Mouse (Mus musculus): ENCODE measurements around the gene Jam3. TPM values are rescaled to one million over a fixed set of nuclear protein-coding genes. Genes with fewer than 3 reads are reported as not detected.

The Jam3 gene
- polyA plus RNA-seq, 1 experiment, result 0.03 TPM

DNA sequence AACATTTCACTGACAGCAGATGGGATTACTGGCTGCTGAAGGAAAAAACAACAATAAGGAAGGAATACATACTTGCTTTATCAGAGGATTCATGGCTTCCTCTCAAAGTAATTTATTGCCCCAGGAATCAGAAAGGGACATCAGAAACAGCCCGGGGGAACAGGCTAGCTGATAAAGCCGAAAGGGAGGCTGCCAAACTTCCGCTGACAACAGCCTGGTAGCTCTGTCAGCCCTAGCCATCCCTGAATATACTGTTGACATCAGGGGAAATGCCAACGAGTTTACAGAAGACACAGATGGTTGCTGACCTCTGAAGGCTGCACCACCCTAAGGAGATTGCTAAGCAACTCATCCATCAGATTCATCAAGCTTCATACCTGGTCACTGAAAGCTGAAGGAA, 26.6 kb downstream of the Jam3 start:
- TF ChIP-seq TAL1 (IDR thresholded peaks at IDR 0.05; ENCODE audit: low read length) (no peak), GATA1 (IDR thresholded peaks at IDR 0.05; ENCODE audit: low read length) (no peak)
- Histone ChIP-seq H3K9me3 (ENCODE audit: control insufficient read depth, low read length) (no peaks in the 10 kb centered on the region), H3K36me3 (ENCODE audit: control insufficient read depth) (no peaks in the 10 kb centered on the region), H3K4me3 (replicated peaks) (no peak overlapping the region), H3K27me3 (ENCODE audit: control insufficient read depth) (no peaks in the 10 kb centered on the region), H3K4me1 (ENCODE audit: control insufficient read depth) (no peaks in the 10 kb centered on the region)

GRCm38 (mm10) chr9:27126543-27126942, 28.7 kb downstream of the Jam3 start:
- TF ChIP-seq GATA1 (IDR thresholded peaks at IDR 0.05; ENCODE audit: low read length) (no peak), TAL1 (IDR thresholded peaks at IDR 0.05; ENCODE audit: low read length) (no peak)
- Histone ChIP-seq H3K4me3 (replicated peaks) (no peak overlapping the region), H3K36me3 (ENCODE audit: control insufficient read depth) (no peaks in the 10 kb centered on the region), H3K4me1 (ENCODE audit: control insufficient read depth) (no peaks in the 10 kb centered on the region), H3K27me3 (ENCODE audit: control insufficient read depth) (no peaks in the 10 kb centered on the region), H3K9me3 (ENCODE audit: control insufficient read depth, low read length) (no peaks in the 10 kb centered on the region)

- H3K4me1 ChIP-seq (ENCODE audit: control insufficient read depth), result no peaks in the 10 kb centered on the region
- H3K4me3 ChIP-seq (replicated peaks), result no peak overlapping the region
- TF ChIP-seq TAL1 (IDR thresholded peaks at IDR 0.05; ENCODE audit: low read length) (no peak), GATA1 (IDR thresholded peaks at IDR 0.05; ENCODE audit: low read length) (no peak)
- no peaks in the 10 kb centered on the region for H3K27me3 ChIP-seq (ENCODE audit: control insufficient read depth)
- H3K36me3 ChIP-seq (ENCODE audit: control insufficient read depth), result no peaks in the 10 kb centered on the region
- no peaks in the 10 kb centered on the region for H3K9me3 ChIP-seq (ENCODE audit: control insufficient read depth, low read length)
These were observed 29.8 kb downstream of the Jam3 start for GRCm38 (mm10) chr9:27125450-27125849.

DNA sequence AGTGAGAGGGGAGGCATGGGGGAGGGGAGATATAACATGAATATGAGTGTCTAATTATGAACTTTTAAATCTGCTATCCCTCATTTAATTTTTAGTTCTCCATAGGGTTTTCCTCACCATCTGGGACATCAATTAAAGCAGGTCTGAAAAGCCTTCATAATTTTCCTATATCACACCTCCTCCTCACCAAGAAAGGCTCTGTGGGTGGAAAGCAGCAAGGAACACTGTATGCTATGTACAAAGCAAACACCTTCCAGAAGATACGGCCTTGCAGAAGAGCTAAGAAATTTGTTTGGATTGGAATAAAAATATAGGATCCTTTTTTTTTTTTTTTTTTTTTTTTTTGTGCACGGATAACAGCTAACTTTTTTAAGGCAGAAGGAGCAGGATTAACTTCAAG, 31.3 kb downstream of the Jam3 start:
- no peaks in the 10 kb centered on the region for H3K27me3 ChIP-seq (ENCODE audit: control insufficient read depth)
- H3K4me3 ChIP-seq (replicated peaks), result no peak overlapping the region
- H3K4me1 ChIP-seq (ENCODE audit: control insufficient read depth), result no peaks in the 10 kb centered on the region
- H3K36me3 ChIP-seq (ENCODE audit: control insufficient read depth), result no peaks in the 10 kb centered on the region
- no peak for TF ChIP-seq GATA1 (IDR thresholded peaks at IDR 0.05; ENCODE audit: low read length)
- no peak for TF ChIP-seq TAL1 (IDR thresholded peaks at IDR 0.05; ENCODE audit: low read length)
- no peaks in the 10 kb centered on the region for H3K9me3 ChIP-seq (ENCODE audit: control insufficient read depth, low read length)

- no peaks in the 10 kb centered on the region for H3K27me3 ChIP-seq (ENCODE audit: control insufficient read depth)
- no peak for TF ChIP-seq GATA1 (IDR thresholded peaks at IDR 0.05; ENCODE audit: low read length)
- TF ChIP-seq TAL1 (IDR thresholded peaks at IDR 0.05; ENCODE audit: low read length), result no peak
- no peak overlapping the region for H3K4me3 ChIP-seq (replicated peaks)
- no peaks in the 10 kb centered on the region for H3K36me3 ChIP-seq (ENCODE audit: control insufficient read depth)
- no peaks in the 10 kb centered on the region for H3K4me1 ChIP-seq (ENCODE audit: control insufficient read depth)
- H3K9me3 ChIP-seq (ENCODE audit: control insufficient read depth, low read length), result no peaks in the 10 kb centered on the region
These were observed 32.3 kb downstream of the Jam3 start for GRCm38 (mm10) chr9:27122963-27123362.

GRCm38 (mm10) chr9:27122076-27122475, 33.1 kb downstream of the Jam3 start:
- no peak overlapping the region for H3K4me3 ChIP-seq (replicated peaks)
- H3K9me3 ChIP-seq (ENCODE audit: control insufficient read depth, low read length), result no peaks in the 10 kb centered on the region
- TF ChIP-seq TAL1 (IDR thresholded peaks at IDR 0.05; ENCODE audit: low read length) (no peak), GATA1 (IDR thresholded peaks at IDR 0.05; ENCODE audit: low read length) (no peak)
- no peaks in the 10 kb centered on the region for H3K36me3 ChIP-seq (ENCODE audit: control insufficient read depth)
- no peaks in the 10 kb centered on the region for H3K4me1 ChIP-seq (ENCODE audit: control insufficient read depth)
- no peaks in the 10 kb centered on the region for H3K27me3 ChIP-seq (ENCODE audit: control insufficient read depth)

DNA sequence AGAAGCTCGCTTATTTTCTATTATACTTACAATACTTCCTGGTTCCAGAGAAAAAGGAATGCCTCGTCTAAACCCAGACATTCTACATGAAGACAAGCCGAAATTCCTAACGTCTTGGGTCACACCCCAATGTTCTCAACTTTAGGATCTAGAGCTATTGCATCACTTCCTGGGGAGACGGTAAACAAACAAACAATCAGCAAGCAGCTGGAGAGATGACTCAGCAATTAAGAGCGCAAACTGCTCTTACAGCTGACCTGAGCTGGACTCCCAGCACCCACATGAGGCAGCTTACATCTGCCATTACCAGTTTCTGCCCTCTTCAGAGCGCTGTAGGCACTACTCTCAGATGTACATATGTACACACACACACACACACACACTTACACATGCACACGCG, 34.0 kb downstream of the Jam3 start:
- no peaks in the 10 kb centered on the region for H3K27me3 ChIP-seq (ENCODE audit: control insufficient read depth)
- H3K4me3 ChIP-seq (replicated peaks), result no peak overlapping the region
- no peaks in the 10 kb centered on the region for H3K9me3 ChIP-seq (ENCODE audit: control insufficient read depth, low read length)
- TF ChIP-seq TAL1 (IDR thresholded peaks at IDR 0.05; ENCODE audit: low read length) (no peak), GATA1 (IDR thresholded peaks at IDR 0.05; ENCODE audit: low read length) (no peak)
- H3K4me1 ChIP-seq (ENCODE audit: control insufficient read depth), result no peaks in the 10 kb centered on the region
- no peaks in the 10 kb centered on the region for H3K36me3 ChIP-seq (ENCODE audit: control insufficient read depth)

DNA sequence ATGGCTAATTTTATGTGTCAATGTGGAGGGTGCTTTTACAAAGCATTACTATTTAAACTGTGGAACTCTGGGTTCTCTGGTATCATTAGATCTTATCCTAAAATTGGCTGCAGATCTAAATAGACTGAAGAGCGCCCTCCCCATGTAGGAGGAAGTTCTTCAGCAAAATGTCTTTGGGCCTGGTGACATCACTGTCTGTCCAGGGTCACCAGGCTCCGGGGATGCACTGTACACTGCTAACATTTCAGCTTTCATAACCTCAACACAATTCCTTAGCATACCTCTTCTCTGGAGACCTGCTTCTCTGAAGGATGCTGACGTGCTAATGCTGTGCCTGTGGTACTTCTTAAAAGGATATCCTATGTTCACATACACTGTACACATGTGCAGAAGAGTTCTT, 43.5 kb downstream of the Jam3 start:
- no peaks in the 10 kb centered on the region for H3K9me3 ChIP-seq (ENCODE audit: control insufficient read depth, low read length)
- no peaks in the 10 kb centered on the region for H3K27me3 ChIP-seq (ENCODE audit: control insufficient read depth)
- no peak overlapping the region for H3K4me3 ChIP-seq (replicated peaks)
- TF ChIP-seq GATA1 (IDR thresholded peaks at IDR 0.05; ENCODE audit: low read length), result no peak
- no peak for TF ChIP-seq TAL1 (IDR thresholded peaks at IDR 0.05; ENCODE audit: low read length)
- no peaks in the 10 kb centered on the region for H3K36me3 ChIP-seq (ENCODE audit: control insufficient read depth)
- peaks cover 2% of the 10 kb centered on the region for H3K4me1 ChIP-seq (ENCODE audit: control insufficient read depth)

- H3K4me1 ChIP-seq (ENCODE audit: control insufficient read depth), result peaks cover 2% of the 10 kb centered on the region
- TF ChIP-seq GATA1 (IDR thresholded peaks at IDR 0.05; ENCODE audit: low read length) (no peak), TAL1 (IDR thresholded peaks at IDR 0.05; ENCODE audit: low read length) (no peak)
- H3K27me3 ChIP-seq (ENCODE audit: control insufficient read depth), result no peaks in the 10 kb centered on the region
- H3K9me3 ChIP-seq (ENCODE audit: control insufficient read depth, low read length), result no peaks in the 10 kb centered on the region
- H3K4me3 ChIP-seq (replicated peaks), result no peak overlapping the region
- no peaks in the 10 kb centered on the region for H3K36me3 ChIP-seq (ENCODE audit: control insufficient read depth)
These were observed 44.5 kb downstream of the Jam3 start for GRCm38 (mm10) chr9:27110681-27111080.

Data from erythroblast, embryonic 14.5 days (primary cell).